Mouse (Mus musculus) heart, embryonic 14.5 days (tissue): ENCODE data around the gene Tmcc3. TPM values are rescaled to one million over a fixed set of nuclear protein-coding genes. Genes with fewer than 3 reads are reported as not detected.

Experiments used
- ATAC-seq: fragments of 200-750 bp; cut with Nextera tagmentation; 2 replicates; pipeline ENCODE4 v1.8.0; 2017; ENCODE audit warnings: low read depth, moderate TSS enrichment; ENCODE audit not compliant: insufficient number of reproducible peaks, insufficient read depth, low FRiP score
- H3K27ac ChIP-seq, 2 experiments: fragments of 200-500 bp in 1 of 2; fragments of 300-500 bp in 1 of 2; sonication (generic) in 1 of 2; replicated peaks in 1 of 2; 2 replicates each; pipeline ENCODE4 v1.5.1; 2012 to 2014; ENCODE audit warnings: low read depth in 2 of 2, low read length in 2 of 2, control low read depth in 1 of 2, mild to moderate bottlenecking in 1 of 2, mixed read lengths in 1 of 2; ENCODE audit not compliant: control insufficient read depth in 1 of 2, insufficient read depth in 1 of 2
- H3K27me3 ChIP-seq: fragments of 300-500 bp; sonication (generic); 2 replicates; pipeline ENCODE4 v1.6.1; 2014; ENCODE audit warnings: mild to moderate bottlenecking, low read length, control low read depth; ENCODE audit not compliant: control insufficient read depth, insufficient read depth
- H3K36me3 ChIP-seq: fragments of 300-500 bp; sonication (generic); 2 replicates; pipeline ENCODE4 v1.6.1; 2014; ENCODE audit warnings: mild to moderate bottlenecking, control low read depth, low read length, mixed read lengths; ENCODE audit not compliant: control insufficient read depth, insufficient read depth
- H3K4me1 ChIP-seq, 2 experiments: fragments of 200-500 bp in 1 of 2; fragments of 300-500 bp in 1 of 2; sonication (generic) in 1 of 2; 2 replicates each; pipeline ENCODE4 v1.6.1; 2012 to 2014; ENCODE audit warnings: low read length in 2 of 2, control low read depth in 1 of 2, mixed read lengths in 1 of 2; ENCODE audit not compliant: control insufficient read depth in 2 of 2, insufficient read depth in 2 of 2
- H3K4me2 ChIP-seq: fragments of 300-500 bp; sonication (generic); 2 replicates; pipeline ENCODE4 v1.6.1; 2014; ENCODE audit warnings: mild to moderate bottlenecking, low read length
- H3K4me3 ChIP-seq, 2 experiments: fragments of 200-500 bp in 1 of 2; fragments of 300-500 bp in 1 of 2; sonication (generic) in 1 of 2; 2 replicates each; pipeline ENCODE4 v1.5.1; 2012 to 2014; ENCODE audit warnings: low read length in 2 of 2, mild to moderate bottlenecking in 2 of 2, control low read depth in 1 of 2, low read depth in 1 of 2, moderate library complexity in 1 of 2; ENCODE audit not compliant: control insufficient read depth in 1 of 2, insufficient read depth in 1 of 2
- H3K9ac ChIP-seq: fragments of 300-500 bp; sonication (generic); 2 replicates; pipeline ENCODE4 v1.6.1; 2014; ENCODE audit warnings: mild to moderate bottlenecking, low read length
- H3K9me3 ChIP-seq: fragments of 300-500 bp; sonication (generic); 2 replicates; pipeline ENCODE4 v1.6.1; 2016; ENCODE audit warnings: low read length, control low read depth; ENCODE audit not compliant: control insufficient read depth
- WGBS: fragments of 180-500 bp; shearing (Covaris S2); extraction: QIAGEN DNeasy Blood & Tissue Kit; methylation state at CpG from one replicate; pipeline ENCODE4 v1.1.7; 2014; 5-methylcytosine and 5-hydroxymethylcytosine counted together
- polyA plus RNA-seq: library from polyadenylated mRNA; unstranded; fragments of >200 nt; fragmentation: Nextera tagmentation; extraction: Ambion mirVana; gene quantifications from 2 replicates; pipeline ENCODE4 v1.2.1, GENCODE M21; 2014

The Tmcc3 gene
- polyA plus RNA-seq, 1 experiment from 2014 or later, result 9.6 TPM

DNA sequence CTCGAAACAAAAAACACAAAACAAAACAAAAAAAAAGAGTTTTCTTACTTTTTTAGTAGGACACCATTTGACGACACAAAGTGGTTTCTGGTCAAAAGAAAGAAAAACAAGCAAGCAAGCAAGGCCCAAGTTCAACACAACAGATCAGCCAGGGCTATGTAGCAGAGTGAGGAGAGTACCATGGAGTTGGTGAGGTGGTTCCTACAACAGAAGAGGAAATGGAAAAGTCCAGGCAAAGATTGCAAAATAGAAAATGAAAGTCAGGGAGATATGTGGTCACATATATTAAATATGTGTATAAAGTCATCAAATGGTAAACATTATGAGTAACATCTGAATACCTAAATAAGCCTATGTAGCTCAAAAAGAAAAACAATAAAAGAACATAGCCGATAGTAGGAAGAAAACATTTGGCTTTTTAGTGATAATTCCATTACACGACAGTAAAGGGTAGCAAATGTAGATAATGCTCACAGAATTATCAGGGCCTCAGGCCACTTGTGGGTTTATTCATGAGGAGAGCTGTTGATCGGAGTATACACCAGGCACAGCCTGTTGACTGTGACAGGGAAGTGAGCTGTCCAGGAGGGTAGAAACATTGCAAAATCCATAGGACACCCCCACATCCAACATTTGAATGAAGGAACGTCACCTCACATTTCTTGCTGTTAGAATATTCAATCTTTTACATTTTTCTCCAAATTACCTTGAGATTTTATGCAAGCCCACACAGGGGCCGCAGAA lies 33.9 kb downstream of the Tmcc3 start:
- Histone ChIP-seq H3K4me1 (peaks cover 0 to 5% of the 10 kb centered on the region in 2 experiments; a peak in 2 of 4 replicates), H3K36me3 (no peaks in the 10 kb centered on the region), H3K4me3 (no peak overlapping the region), H3K27ac (no peak overlapping the region), H3K4me2 (no peak overlapping the region), H3K9ac (no peak overlapping the region), H3K9me3 (no peaks in the 10 kb centered on the region), H3K27me3 (no peaks in the 10 kb centered on the region)
- 75% methylated on average over 7 of the region's 7 CpGs for WGBS
- no peak for ATAC-seq

DNA sequence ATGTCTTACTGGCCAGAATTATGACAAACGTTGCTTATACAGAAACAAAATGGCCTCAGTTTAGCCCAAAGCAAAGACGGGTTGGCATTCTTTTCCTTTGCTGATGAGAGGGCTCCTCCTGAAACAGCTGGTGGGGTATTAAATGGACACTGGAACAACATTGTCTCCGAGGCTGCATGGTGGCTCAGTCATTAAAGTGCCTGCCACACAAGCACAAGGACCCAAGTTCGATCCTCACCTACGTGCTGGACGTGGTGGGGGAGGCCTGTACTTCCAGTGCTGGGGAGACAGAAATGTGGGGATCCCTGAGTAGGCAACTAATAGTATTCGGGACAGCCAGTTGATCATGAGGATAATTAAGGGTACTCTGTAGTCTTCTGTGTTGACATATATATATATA lies 34.8 kb downstream of the Tmcc3 start:
- Histone ChIP-seq H3K4me3 (no peak overlapping the region), H3K4me2 (no peak overlapping the region), H3K36me3 (no peaks in the 10 kb centered on the region), H3K27ac (no peak overlapping the region), H3K9ac (no peak overlapping the region), H3K4me1 (peaks cover 0 to 5% of the 10 kb centered on the region in 2 experiments; a peak in 2 of 4 replicates), H3K9me3 (no peaks in the 10 kb centered on the region), H3K27me3 (no peaks in the 10 kb centered on the region)
- ATAC-seq, result no peak
- 93% methylated on average over 7 of the region's 7 CpGs for WGBS

DNA sequence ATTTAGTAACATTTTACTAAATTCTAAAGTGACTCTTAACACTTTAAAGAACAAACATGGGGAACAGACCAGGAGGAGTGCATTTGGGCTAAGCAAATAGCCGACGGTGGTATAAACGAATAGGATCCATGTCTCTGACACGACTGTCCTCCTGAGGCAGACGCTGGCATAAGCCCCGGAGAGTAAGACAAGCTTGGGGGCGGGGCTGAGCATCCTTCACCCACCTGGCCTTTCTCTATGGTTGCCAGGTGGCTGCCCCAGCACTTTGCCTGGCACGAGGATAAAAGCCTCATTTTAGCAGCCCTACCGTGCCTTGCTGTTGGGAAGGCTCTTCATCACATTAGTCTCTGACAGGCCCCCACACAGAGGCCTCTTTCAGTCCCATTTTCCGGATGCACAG lies 35.5 kb downstream of the Tmcc3 start:
- 75% methylated on average over 10 of the region's 10 CpGs for WGBS
- H3K27ac ChIP-seq, result no peak overlapping the region
- peaks cover 0 to 5% of the 10 kb centered on the region in 2 experiments; a peak in 2 of 4 replicates for H3K4me1 ChIP-seq
- H3K27me3 ChIP-seq, result no peaks in the 10 kb centered on the region
- H3K4me2 ChIP-seq, result no peak overlapping the region
- no peak overlapping the region for H3K9ac ChIP-seq
- H3K36me3 ChIP-seq, result no peaks in the 10 kb centered on the region
- no peak overlapping the region for H3K4me3 ChIP-seq
- no peaks in the 10 kb centered on the region for H3K9me3 ChIP-seq
- no peak for ATAC-seq

DNA sequence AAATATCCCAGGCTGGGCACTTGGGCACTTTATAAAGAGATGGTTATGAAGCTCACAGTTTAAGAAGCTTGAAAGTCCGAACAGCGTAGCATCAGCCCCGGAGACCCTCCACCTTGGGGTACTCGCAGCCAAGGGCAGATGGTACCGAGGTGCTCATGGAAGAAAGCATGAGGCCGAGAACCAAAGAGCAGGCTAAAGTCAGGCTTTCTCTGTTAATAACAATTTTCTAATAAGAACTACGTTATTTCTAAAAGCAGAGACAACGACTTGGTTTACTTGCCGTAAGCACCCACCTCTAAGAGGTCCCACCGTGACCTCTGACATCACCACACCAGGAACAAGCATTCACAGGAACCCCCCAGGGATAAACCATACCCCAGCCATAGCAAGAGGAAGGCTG lies 36.2 kb downstream of the Tmcc3 start:
- Histone ChIP-seq H3K9ac (no peak overlapping the region), H3K27ac (no peak overlapping the region), H3K4me1 (peaks cover 0 to 5% of the 10 kb centered on the region in 2 experiments; a peak in 2 of 4 replicates), H3K27me3 (no peaks in the 10 kb centered on the region), H3K4me2 (no peak overlapping the region), H3K9me3 (no peaks in the 10 kb centered on the region), H3K4me3 (no peak overlapping the region), H3K36me3 (no peaks in the 10 kb centered on the region)
- WGBS, result 89% methylated on average over 10 of the region's 10 CpGs
- ATAC-seq, result no peak

DNA sequence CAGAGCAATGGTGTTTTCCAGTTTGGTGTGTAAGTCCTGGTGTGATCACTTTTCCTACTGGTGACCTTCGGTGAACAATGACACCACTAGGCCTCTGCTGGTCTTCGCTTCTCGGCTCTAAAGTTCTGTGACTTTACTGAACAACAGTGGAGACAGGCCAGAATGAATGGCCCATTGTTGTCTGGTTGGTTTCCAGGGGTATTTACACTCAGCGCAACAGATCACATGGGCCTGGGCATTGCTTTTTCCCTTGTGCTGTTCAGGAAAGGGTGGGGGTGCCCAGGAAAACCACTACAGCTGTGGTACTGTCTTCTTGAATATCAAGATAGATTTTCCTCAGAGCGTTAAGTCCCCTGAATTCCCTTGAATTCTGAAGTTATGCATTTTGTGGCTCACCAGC lies 38.5 kb downstream of the Tmcc3 start:
- Histone ChIP-seq H3K4me3 (no peak overlapping the region), H3K36me3 (no peaks in the 10 kb centered on the region), H3K27me3 (no peaks in the 10 kb centered on the region), H3K4me2 (no peak overlapping the region), H3K4me1 (no peaks in the 10 kb centered on the region; a peak in 1 of 4 replicates), H3K9ac (no peak overlapping the region), H3K27ac (no peak overlapping the region), H3K9me3 (no peaks in the 10 kb centered on the region)
- ATAC-seq, result no peak
- 77% methylated on average over 5 of the region's 5 CpGs for WGBS

DNA sequence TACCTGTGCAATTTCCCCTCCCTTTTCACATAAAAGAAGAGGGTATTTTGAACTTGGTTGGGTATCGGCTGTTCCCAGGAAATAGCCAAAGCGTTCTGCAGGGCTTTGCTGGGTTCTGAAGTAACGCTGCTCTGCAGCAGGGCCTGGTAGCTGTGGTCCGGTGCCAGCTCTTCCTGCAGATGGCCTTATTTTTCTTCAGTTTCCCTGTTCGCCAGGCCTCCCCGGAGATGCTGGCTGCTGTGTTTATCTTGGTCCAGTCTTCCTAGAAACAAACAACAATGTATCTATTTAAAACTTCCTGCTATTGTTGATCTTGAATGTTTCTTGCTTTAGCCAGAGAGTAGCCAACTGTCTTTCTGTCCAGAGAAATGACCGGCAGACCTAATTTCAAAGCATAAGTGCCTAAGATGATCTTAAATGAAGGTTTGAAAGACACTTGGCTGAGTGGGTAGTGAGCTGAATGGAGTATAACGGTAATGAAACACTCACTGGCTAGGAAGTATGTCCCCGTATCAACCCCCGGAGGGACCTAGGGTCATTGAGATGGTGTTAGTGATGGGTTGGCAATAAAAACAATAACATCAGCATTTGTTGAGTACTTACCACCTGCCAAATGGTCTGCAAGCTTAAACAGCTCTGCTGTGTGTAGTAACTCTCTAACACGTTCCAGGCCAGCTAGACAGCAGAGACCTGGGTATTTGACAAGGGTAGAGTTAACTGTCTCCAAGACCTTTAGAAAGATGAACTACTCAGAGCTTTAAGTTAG lies 39.3 kb downstream of the Tmcc3 start:
- Histone ChIP-seq H3K27me3 (no peaks in the 10 kb centered on the region), H3K4me3 (no peak overlapping the region), H3K36me3 (no peaks in the 10 kb centered on the region), H3K4me1 (peaks cover 0 to 3% of the 10 kb centered on the region in 2 experiments; a peak in 1 of 4 replicates), H3K4me2 (no peak overlapping the region), H3K27ac (no peak overlapping the region), H3K9me3 (no peaks in the 10 kb centered on the region), H3K9ac (no peak overlapping the region)
- ATAC-seq, result no peak
- 58% methylated on average over 11 of the region's 11 CpGs for WGBS

DNA sequence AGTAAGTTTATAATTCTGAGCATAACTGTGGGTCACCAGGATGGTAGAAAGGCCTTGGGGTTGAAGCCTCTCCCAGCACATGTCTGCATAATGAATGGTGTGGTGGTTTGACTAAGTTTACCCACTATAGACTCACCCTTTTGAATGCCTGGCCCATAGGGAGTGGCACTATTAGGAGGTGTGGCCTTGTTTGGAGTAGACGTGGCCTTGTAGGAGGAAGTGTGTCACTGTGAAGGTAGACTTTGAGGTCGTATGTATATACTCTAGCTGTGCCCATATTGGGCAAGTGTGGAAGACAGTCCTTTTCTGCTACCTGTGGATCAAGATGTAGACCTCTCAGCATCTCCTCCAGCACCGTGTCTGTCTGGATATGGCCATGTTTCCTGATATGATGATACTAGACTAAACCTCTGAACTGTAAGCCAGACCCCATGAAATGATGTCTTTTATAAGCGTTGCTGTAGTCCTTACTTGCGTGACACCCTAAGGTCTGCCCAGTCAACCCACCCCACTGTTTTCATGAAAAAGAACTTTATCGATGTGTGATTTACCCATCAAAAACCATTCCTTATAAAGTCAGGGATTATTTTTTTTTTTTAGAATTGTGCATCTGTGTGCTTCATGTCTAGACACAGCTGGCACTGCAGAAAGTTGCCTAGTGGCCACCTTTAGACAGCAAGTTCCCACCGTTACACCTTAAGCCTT lies 40.6 kb downstream of the Tmcc3 start:
- no peaks in the 10 kb centered on the region for H3K27me3 ChIP-seq
- H3K4me3 ChIP-seq, result no peak overlapping the region
- no peaks in the 10 kb centered on the region for H3K9me3 ChIP-seq
- no peak overlapping the region for H3K27ac ChIP-seq
- H3K9ac ChIP-seq, result no peak overlapping the region
- H3K36me3 ChIP-seq, result no peaks in the 10 kb centered on the region
- 86% methylated on average over 7 of the region's 7 CpGs for WGBS
- no peak for ATAC-seq
- H3K4me1 ChIP-seq, result peaks cover 0 to 3% of the 10 kb centered on the region in 2 experiments; a peak in 1 of 4 replicates
- H3K4me2 ChIP-seq, result no peak overlapping the region
